Mouse (Mus musculus): ENCODE data around the gene Spin1. TPM values are rescaled to one million over a fixed set of nuclear protein-coding genes. Genes with fewer than 3 reads are reported as not detected.

Gene Spin1
- total RNA-seq, 2 experiments from 2014 or later, result 56.7 to 61.8 TPM

DNA sequence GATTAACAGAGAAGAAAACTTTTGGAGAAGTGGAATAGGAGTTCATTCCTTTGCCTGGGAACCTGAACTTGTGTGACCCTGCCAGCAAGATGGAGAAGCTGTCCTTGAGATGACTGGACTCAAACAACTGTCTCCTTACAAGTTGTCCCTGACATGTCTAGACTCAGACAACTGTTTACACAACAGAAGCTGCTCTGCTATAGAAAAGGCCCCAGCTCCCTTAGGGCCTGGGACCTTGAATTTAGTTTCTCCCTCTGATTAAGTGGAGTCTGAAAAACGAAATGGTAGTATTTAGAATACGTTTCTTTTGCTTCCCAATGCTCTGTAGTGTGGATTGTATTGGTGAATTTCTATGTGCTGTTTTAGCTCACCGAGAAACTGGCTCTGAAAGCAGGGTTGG lies 84.2 kb downstream of the Spin1 start:
- intact Hi-C loops (cut with DNase I), result no loop called here
- DNase-seq, result no peak

DNA sequence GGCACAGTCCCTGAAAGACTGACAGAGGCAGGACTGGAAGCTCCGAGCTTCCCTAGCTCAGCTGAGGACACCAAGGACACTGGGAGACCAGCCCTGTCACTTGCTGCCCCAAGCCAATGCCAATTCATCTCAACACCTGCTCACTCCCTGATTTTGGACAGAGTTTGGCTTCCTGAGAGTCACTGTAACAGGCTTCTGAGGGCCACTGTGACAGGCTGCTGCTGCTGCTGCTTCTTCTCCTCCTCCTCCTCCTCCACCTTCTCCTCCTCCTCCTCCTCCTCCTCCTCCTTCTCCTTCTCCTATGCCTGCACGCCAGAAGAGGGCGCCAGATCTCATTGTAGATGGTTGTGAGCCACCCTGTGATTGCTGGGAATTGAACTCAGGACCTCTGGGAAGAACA lies 89.7 kb downstream of the Spin1 start:
- intact Hi-C loops (cut with DNase I), result loop anchor here (5.0 kb wide), 2 partner anchors 238 to 427 kb away; no protein-coding TSS in a partner anchor
- DNase-seq, result no peak

DNA sequence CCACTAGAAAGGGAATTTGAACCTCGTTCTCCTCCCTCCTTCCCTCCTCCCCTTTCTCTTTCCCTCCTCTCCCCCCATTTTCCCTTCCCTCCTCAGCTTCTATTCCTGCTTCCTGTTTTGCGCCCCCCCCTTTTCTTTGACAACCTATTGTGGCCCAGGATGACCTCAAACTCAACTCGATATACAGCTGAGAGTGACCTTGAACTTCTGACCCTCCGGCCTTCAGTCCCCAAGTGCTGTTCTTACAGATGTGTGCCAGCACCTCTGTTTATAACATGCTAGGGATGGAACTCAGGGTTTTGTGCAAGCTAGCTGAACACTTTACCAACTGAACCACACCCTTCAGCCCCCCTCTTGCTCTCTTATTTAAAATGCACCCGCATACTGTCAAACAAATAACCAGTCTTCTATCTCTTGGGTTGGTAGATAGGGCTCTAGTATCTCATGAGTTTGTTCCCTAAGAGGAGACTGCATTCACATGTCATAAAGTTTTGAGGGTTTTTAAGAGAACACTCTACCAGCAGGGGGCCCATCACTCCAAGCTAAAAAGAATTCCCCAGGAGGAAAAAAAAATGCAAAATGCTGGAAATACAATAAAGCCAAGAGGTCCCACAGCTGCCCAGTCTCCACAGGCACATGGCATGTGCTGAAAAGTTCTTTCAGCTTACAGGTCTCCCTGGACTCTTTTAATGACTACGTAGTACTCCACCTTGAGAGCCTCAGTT lies 90.9 kb downstream of the Spin1 start:
- DNase-seq, result peak; percentile 35 to 64
- intact Hi-C loops (cut with DNase I), result loop anchor here (1.0 to 5.0 kb wide), 3 partner anchors 227 to 426 kb away; no protein-coding TSS in a partner anchor

DNA sequence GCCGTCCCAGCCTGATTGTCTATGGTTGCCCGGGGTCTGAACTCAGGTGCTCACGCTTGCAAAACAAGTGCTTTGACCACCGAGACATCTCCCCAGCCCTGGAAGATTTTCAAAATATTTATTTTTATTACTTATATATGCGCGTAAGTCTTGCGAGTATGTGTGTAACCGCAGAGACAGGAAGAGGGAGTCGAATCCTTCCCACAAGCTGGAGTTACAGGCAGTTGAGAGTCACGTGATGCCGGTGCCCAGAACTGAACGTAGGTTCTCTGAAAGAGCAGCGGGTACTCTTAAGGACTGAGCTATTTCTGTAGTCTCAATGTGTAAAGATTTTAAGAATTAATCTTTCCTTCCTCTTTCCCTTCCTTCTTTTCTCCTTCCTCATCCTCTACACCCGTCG lies 93.2 kb downstream of the Spin1 start:
- intact Hi-C loops (cut with DNase I), result loop anchor here (5.0 kb wide), 2 partner anchors 242 to 423 kb away; no protein-coding TSS in a partner anchor
- DNase-seq, result no peak

DNA sequence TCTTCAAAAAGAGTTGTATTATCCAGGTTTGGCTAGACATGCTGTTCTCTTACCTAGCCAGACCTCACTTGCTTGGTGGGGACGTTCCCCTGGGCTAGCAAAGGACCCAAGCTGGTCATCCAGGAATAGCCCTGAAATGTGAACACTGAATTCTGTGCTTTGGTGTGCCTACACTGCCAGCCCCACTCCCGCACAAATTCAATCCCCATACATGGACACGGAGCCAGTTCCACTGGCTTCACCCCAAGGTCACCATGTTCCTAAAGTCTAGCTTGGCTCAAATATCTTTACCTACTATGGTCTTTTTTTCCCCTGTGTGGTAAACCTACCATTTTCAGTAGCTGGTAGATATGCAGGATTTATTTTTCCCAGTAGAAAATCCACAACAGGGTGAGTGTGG lies 97.0 kb downstream of the Spin1 start:
- intact Hi-C loops (cut with DNase I), result no loop called here
- no peak for DNase-seq

DNA sequence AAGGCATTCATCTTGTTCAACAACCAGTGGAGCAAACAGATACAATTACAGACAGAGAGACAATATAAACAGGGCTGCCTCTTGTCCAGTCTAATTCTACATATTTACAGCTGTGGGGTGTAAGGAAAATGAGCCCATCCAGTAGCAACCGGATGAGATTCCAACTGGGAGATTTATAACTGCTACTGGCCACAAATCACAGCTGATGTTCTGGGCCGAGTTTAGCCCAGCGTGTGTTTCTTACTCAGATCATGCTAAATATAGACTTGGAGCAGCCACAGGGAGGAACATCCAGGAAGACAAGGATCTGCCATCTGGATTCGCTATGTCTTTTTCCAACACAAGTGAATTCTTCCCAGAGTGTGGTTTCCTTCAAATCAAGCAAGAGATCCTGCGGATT lies 97.5 kb downstream of the Spin1 start:
- DNase-seq, result peak; percentile 37 to 44

More for the DNA sequence above, 97.5 kb downstream of the Spin1 start:
- intact Hi-C loops (cut with DNase I), result no loop called here

Other genes starting within 250 kb of the Spin1 start
- 1 to 10 TPM; 1.3 to 3.3 TPM for gene Nxnl2, start 70.1 kb downstream of the Spin1 start, total RNA-seq (2021)

Measured in heart, postnatal 10 days (tissue).